Mouse (Mus musculus) Muller cell, postnatal 12 days (primary cell): ENCODE results near the gene Dlec1.

Experiments
- DNase-seq: peaks from one replicate; pipeline ENCODE4 v3.0.0-alpha.2; 2015; ENCODE audit errors: inconsistent ontology term

Dlec1 gene

DNA sequence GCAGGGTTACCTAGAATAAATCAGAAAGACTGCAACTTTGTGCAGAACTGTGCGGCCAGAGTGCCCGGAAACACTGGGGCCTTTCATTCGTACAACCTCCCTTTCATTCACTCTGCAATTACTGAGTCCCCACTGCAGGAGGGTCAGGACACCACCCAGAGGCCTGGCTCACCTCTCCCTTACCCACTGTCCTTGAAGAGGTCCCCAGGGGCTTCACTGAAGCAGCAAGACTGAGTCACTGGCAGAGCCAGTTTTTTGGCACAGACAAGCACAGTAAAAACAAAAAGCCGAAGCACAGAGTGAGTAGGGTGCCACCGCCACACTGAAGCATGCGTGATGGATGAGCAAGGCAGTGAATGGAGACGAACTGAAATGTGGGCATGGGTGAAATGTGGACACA, 12.8 kb upstream of the Dlec1 start:
- peak; percentile 69 for DNase-seq

DNA sequence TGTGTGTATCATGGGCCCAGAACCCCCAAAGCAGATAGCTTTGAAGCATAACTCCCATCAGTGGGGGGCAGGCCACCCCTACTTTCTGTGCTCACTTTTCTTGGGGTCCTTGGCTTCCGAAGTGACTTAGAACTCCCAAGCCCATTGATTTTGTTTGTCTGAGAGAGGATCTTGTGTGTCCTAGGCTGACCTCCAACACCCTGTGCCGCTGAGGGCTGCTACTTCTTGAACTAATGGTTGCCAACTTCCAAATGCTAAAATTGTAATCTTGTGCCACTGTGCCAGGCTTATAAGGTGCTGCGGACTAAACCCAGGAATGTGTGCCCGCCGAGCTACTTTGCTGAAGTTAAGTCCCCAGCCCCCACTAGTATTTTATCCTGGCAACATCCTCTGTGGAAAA, 11.8 kb upstream of the Dlec1 start:
- DNase-seq: no peak

DNA sequence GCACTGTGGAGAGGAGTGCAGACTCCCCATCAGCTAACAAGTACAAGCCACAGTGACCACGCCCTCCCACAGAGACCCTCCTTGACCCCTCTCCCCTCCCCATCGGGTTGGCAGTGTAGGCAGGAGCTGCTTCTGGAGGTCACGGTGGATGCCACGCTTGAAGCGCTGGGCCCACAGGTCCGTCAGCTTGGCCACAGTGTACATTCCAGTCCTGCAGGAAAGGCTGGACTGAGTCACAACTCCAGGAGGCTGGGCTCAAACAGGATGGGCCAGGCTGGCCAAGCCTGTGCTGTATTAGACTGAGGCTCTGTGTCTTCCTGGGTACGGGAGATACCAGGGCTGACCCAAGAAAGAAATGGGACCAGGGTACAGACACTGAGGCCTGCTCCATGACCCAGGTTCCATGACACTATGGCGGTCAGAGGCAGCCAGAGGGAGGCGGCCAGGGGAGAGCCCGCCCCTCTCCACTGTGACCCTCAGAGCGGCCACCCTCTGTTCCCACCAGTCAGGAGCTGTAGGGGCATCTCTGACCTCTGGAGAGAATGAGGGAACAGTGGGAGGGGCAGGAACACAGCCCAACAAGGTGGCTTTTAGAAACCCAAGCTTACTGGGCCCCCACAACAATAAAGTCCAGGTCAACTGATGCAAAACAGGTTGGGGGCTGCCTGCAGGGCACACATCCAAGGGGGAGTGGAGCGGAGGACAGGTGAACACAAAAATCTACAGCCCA, 10.5 kb upstream of the Dlec1 start:
- peak; percentile 69 for DNase-seq

DNA sequence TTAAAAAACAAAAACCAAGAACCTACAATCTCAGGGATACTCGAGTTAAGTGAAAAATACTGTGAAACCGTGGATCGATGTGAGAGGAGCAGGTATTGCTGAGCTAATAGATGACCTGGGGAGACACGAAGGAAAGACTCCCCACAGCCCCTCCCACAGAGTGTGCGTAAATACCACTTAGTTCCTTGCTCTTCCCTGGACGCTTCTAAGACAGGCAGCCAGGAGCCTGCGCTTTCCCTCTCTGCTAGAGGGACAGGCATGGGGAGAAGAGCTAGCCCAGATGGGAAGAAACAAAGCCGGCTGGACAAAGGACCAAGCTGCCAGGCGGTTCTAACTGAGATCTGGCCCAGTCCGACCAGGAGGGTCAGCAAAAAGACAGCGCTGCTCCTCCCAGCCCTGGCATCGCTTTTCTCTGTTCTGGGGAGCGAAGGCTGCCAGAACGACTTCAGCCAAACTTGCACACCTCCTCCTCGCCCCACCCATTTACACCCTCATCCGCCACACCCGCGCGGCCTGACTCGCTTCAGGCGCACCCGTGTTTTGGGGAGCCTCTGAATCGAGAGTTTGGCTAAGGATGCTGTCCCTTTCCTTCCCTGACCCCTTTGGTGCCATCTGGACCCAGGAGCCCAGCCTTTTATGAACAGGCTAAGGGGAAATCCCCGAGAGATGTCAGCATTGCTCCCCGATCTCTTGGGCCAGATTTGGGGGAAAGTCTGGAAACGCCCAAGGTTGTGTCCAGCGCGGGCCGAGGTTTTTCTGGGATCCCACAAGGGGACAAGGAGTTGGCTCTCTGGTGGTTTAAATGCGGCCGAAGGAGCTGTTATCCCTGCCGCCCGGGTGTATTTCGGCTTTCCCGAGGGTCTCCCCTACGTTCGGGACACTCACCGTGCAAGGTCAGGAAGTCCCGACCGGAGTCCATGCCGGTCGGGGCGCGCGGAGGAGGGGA, 9.5 kb upstream of the Dlec1 start:
- no peak for DNase-seq

DNA sequence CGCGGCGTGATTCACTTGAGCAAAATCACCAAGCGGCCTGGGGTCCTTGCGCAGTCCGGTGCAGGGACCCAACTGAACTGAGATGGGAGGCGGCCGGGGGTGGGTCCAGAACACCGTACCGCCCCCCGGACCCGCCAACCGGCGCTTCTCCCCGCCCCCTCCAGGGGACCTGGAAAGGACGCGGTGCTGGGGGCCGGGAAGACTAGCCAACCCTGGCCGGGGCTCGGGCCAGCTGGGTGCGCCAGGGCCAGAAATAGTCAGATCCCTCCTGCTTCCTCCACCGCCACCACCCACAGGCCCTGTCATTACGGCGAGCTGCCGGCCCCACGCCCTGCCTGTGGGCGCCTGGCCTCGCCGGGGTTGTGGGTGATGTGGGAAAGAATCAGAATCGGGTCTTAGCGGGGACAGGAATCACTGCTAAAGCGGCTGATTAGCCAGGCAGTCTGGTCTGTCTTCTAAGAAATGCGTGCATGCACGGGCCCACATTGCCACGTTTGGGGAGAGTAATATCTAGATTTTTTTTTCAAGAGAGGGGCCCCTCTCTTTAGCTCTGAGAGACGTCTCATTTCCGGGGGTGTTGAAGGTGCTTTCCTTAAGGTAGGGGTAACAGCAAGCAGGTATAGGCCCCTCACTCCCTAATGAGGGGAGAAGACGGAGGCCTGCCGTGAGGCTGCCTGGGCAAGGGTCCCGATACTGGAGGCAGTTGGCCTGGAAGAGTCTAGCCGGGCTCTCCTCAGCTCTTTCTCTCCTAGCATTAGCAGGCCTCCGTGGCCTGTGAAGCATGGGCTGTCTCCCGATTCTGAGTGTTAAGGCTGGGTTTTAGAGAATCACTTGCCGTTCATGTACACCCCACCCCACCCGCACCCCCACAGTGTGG, 8.6 kb upstream of the Dlec1 start, which contains the start of gene Plcd1:
Gene Plcd1 (minus strand): TSS at position 84 of the 877 bp plus-strand sequence.
- peak; percentile 97 for DNase-seq

DNA sequence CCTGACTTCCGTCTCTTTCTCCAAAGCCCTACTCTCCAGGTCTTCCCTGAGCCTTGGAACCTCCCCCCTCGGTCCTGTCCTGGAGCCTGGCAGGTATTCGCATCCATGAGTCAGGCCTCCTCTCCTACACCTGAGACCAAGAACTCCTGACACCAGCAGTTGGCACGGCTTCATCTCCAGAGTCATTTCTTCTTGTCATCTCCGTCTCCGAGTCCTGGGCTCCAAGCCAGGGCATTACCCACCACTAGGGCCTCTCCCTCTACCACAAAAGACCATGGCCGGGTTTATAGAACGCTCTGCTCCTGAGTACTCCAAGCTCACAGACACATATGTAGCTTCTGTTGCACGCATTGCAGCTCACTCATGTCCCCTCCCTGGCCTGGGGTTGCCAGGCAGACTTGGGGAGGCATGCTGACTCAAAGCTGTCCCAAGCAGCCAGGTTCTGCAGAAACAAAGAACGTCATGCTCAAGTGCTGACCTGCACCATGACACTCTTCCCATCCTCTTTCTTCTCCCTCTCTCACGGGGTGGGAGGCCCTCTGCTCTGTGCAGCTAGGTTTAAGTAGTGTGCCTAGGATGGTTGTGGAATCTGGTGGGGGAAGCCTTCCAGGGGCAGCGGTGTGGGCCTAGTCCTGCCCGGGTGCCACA, 7.7 kb upstream of the Dlec1 start:
- no peak for DNase-seq

DNA sequence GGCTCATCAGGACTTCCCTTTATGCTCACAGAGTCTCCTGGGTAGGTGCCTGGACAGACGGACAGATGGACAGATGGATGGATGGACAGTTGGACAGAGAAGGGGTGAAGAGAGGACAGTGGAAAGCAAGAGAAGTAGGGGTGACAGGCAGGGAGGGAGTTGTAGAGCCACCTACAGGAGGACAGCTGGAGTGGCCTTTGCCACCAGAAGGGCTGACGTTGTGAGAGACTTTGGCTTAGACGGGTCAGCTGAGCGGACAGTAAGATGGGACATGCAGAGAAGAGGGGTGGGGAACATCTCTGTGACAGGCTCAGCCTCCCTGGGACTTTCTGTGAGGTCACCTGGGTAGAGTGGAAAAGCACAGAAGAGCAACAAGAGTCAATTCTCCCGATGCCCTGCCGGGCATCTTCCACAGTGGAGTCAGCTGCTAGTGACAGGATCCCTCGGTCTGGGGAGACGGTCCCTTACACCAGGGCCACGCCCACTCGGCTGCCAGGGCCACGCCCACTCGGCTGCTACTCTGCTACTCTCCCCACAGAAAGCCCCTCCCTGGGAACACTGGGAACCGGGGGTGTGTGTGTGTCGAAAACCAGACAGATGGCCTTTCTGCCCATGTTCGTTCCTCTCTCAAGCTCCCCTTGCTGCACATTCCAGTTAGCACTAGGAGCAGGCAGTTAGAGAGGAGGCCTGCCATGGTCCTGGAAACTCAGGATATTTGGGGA, 1.9 kb upstream of the Dlec1 start:
- no peak for DNase-seq

DNA sequence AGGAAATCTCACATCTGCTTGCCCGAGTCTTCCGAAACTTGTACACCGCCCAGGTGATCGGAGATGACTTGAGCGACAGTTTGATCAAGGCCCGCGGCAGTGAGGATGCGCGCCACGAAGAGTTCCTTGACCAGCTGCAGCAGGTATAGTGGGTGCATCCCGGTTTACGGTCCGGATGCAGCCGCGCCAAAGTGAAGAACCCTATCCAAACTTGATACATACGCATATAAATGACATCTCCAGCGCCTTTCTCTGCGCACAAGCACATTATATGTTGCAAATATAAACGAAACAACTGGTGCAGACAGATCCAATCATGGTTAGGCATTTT, 470 bp downstream of the Dlec1 start:
- DNase-seq: no peak

DNA sequence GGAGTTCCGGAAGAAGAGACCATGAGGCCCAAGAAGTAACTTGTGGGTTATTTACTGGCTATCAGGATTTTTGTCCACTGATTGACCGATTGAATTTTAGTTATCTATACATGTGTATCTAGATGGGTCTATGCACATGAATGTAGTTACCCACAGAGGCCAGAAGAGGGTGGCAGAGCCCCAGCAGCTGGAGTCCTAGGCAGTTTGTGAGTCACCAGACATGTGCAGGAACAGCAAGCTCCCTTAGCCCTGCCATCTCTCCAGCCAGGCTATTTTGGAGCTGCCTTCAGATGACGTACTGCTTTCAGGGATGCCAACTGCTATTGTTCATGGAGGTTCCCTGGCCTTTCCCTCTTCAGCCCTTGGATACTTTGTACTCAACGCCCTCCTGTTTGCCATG, 5.3 kb downstream of the Dlec1 start:
- DNase-seq: peak; percentile 66

DNA sequence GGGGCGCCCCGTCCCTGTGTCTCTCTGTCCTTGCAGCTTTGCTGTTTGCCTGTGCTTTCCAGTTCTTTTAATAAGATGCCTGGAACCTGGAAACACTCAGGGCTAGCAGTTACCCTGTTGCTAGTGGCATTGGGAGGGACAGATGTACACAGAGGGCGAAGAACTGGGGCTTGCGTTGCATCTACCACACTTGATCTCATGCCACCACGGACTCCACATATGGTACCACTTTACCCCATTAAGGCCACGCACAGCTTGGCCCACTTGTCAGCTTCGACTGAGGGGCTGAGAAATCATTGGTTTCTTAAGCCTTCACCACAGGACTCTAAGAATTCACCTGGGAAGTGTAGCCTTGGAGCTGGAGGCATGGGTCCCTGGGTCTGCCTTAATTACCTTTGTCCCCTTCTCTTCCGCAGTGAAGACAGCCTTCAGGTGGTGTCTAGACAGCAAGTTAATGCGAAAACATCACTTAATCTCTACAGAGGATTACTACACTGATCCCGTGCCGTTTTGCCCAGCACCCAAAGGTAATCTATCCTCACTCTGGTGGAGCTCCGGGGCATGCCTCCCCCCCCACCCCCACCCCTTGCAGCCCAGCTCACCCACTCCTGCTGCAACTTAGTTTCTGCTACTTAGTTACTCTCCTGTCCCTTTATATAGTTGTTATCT, 7.5 kb downstream of the Dlec1 start:
- no peak for DNase-seq

DNA sequence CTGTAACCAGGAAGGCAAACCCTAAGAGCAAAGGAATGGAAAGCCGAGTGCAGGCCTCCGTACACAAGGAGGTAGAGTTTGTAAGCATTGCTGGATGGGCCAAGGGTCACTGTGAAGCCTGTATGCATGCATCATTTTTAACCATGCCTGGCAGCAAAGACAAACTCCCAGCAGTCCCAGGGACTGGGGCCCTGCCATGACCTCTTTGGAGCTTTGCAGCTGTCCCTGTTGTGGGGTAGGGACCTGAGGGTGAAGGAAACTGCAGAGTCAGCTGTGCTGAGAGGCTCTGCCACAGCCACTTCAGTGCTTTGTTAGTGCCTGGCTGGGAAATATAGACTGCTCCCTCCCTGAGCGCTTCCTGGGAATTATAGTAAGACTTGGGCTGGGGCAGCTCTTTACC, 8.4 kb downstream of the Dlec1 start:
- DNase-seq: no peak

DNA sequence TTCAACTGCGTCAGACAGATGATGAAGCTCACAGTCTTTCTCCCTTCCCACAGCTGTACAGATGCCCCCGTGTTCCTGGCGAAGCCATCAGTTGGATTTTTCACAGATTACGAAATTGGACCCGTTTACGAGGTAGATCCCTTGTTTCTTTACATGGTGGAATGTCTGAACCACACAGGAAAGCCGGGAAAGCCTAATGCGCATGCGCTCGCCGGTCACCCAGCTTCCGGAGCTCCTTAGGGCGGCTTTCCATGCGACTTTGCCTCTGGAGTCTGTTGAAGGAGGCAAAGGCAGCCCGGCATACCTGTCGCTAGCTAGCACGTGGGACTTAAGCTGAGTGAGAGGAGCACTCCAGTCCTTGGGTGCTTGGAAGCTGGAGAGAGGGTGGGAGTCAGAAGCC, 12.6 kb downstream of the Dlec1 start:
- no peak for DNase-seq

DNA sequence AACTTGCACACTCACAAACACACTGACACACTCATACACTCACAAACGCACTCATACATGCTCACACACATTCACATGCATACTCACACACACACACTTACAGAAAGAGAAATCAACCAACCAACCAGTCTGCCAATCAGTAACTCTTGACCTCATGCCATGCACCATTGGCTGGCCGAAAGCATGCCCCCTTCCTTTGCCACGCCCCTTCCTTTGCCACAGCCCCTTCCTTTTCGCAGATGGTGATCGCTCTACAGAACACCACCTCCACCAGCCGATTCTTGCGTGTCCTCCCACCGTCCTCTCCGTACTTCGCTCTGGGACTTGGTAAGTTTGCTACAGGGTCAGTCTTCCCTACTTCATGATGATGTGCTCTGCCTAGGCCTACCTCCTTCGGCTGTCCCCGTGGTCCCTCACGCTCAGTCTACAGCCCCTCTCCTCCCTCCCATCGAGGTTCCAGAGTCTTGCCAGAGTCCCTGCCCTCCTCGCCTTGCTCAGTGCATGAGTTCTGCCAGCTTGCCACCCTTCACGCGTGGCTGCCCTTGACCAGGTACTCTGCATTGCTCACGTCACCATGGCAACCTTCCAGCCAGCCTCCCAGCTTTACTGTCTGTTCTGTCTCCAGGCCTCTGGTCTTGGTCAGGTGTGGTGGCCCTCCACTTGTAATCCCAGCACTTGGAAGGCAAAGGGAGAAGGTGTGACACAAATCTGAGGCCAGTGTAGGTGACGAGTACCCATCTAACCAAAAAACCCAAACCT, 17.3 kb downstream of the Dlec1 start:
- no peak for DNase-seq

DNA sequence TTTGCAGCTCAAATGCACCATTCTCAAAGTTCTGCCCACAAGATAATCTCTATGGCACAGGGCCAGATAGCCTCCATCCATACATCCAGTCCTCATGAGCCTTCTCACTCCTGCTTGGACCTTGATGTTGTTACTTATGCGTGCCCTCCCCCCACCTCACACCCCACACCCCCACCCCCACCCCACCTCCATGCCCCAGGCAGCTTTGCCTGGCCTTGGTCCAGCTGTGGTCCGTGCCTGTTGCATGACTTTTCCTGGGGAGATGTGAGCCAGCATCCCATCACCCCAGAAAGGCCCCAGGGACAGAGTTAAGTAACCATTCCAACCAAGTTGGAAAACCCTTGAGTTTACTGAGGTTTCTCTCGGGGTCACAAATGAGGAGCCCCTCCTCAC, 17.9 kb downstream of the Dlec1 start:
- DNase-seq: no peak

DNA sequence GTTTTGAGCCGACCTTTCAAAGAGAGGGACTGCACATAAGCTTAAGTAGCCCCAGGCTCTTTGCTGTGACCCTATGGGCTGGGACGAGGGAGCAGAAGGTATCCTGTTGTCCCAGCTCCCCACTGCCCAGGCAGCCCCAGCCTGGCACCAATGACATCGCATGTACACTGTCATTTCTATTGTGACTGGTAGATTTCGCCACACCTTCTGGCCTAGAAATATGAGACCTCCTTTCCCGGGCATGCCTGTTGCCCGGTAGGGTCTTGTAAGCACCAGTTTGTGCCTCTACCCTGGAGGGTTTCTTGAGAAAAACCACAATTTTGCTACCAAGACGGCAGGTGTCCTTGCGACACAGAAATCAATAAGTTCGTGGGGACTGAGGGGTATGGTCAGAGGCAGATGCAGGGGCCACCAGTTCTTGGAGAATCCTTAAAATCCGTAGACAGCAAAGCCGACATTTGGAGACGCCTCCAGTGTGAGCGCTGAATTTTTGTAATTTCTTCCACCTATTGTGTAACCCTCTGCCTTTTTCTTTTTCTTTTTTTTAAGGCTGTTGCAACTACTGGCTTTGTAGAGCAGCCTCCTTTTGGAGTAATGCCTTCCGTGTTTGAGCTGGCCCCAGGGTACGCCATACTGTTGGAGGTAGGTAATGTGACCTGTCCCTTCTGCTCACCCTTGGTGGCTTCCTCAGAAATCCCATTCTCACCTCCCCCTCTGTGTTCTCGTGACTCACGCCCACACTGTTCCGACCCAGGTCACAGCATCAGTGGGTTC, 20.5 kb downstream of the Dlec1 start:
- DNase-seq: no peak

DNA sequence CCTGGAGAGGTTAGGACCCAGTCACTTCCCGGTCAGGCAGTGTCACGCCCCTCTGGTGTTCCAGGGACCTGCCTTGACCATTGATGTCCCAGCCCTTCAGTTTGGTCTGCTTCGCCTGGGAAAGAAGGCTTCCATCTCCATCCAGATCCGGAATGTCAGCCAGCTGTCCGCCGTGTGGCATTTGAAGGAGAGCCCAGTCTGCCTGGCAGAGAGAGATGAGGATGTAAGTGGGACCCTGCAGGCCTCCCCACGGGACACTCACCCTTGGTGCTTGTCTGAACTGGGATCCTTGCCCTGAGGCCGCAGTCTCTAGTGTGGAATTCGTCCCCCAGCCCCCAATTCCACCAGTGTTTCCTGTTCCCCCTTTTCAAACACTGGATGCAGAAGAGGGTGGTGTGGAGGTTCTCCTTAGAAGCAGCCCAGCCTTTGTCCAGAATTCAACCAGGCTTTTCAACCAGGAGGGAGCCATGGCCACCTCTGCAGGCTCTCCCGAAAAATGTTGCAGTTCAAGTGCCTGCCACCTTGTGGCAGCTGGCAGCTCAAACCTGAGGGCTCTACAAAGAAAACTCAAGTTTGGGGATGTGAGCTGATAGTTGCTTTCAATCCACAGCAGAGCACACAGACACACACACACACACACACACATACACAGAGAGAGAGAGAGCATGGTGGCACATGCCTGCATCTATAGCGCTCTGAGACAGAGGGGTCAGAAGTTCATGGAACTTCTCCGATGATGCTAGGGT, 26.3 kb downstream of the Dlec1 start:
- DNase-seq: no peak

DNA sequence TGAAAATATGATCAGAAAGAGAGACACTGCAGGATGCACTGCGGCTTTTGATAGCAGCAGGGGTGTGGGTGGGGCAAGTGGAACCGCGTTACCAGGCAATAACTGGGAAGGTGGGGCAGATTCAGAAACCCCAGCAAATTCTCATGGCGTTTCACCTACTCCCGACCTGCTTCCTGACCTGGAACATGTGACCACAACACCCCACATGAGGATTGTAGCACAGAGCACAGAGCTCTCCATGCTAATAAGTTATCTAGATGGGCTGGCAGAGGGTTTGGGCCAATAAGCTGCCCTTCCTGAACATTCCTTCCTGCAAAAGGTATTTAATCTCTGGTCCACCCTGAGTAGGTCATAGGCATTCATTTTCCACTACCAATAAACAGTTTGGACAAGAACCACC, 28.4 kb downstream of the Dlec1 start:
- no peak for DNase-seq

DNA sequence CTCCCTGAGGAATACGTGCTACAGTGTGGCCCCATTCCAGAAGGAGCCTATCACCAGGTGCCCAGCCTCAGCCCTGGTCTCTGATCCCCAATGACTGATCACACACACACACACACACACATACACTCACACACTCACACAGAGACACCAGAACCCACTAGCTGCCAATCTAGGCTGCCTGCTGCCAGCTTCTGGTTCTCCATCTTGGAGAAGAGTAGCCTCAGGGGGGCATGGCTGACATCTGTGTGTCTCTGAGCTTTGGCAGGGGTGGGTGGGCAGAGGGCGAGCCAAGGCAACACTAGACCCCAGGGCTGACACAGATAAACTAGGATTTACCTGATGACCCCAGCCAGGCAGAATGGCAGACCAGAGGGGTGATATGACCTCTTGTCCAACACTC, 36.6 kb downstream of the Dlec1 start:
- no peak for DNase-seq
